Mouse (Mus musculus) ES-E14 (cell line): ENCODE measurements at regions not wholly inside any gene's neighbourhood (a gene's known extent, or its start where the extent isn't known, plus 50 kb on each side); places are given as distances from the start of the nearest gene placed in this dataset.

Experiments used
- CHD2 ChIP-seq: IDR thresholded peaks from 2 replicates; pipeline ENCODE4 v1.6.1; 2014; ENCODE audit warnings: mild to moderate bottlenecking, low read depth, low read length, inconsistent platforms
- HCFC1 ChIP-seq: IDR thresholded peaks from 2 replicates; pipeline ENCODE4 v1.6.1; 2012; ENCODE audit warnings: low read length, inconsistent platforms, borderline replicate concordance; ENCODE audit not compliant: insufficient read depth
- MAFK ChIP-seq: IDR thresholded peaks from 2 replicates; pipeline ENCODE4 v1.6.1; 2014; ENCODE audit warnings: mild to moderate bottlenecking, low read depth, low read length, inconsistent platforms; ENCODE audit not compliant: insufficient read depth
- ZC3H11A ChIP-seq: IDR thresholded peaks from 2 replicates; pipeline ENCODE4 v1.6.1; 2012; ENCODE audit warnings: low read depth, mild to moderate bottlenecking, inconsistent platforms, low read length, borderline replicate concordance
- ZNF384 ChIP-seq: IDR thresholded peaks from 2 replicates; pipeline ENCODE4 v1.6.1; 2012; ENCODE audit warnings: low read depth, low read length, inconsistent platforms

DNA sequence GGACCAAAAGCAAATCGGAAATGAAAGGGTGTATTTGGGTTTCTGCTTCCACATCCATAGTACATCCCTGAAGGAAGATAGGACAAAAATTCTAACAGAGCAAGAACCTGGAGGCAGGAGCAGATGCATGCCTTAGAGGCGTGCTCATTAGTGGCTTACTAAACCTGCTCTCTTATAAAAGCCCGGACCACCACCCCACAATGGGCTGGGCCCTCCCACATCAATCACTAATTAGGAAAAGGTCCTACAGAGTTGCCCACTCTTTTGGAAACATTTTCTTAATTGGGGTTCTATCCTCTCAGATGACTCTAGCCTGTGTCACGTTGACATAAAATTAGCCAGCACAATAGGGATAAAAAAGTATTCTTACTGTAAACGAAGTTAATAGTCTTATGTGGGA lies 79.6 kb upstream of the Ptprt start:
- no peak for TF ChIP-seq HCFC1
- no peak for TF ChIP-seq MAFK
- TF ChIP-seq CHD2 = no peak
- no peak for TF ChIP-seq ZC3H11A
- TF ChIP-seq ZNF384 = no peak
